Mouse (Mus musculus): Measurements from ENCODE around the gene Acvr1.

GRCm38 (mm10) chr2:58357068-58357413 lies 209.9 kb downstream of the Acvr1 start:
- no peak for TF ChIP-seq CTCF (conservative IDR thresholded peaks at IDR 0.05; ENCODE audit: low read length)
- TF ChIP-seq POU5F1 (IDR thresholded peaks at IDR 0.05; ENCODE audit: borderline replicate concordance, low read length), result no peak
